Mouse (Mus musculus): ENCODE data around the gene 2010111I01Rik. TPM values are rescaled to one million over a fixed set of nuclear protein-coding genes. Genes with fewer than 3 reads are reported as not detected.

Gene 2010111I01Rik
- polyA plus RNA-seq, 1 experiment from 2014 or later = 34.6 TPM

DNA sequence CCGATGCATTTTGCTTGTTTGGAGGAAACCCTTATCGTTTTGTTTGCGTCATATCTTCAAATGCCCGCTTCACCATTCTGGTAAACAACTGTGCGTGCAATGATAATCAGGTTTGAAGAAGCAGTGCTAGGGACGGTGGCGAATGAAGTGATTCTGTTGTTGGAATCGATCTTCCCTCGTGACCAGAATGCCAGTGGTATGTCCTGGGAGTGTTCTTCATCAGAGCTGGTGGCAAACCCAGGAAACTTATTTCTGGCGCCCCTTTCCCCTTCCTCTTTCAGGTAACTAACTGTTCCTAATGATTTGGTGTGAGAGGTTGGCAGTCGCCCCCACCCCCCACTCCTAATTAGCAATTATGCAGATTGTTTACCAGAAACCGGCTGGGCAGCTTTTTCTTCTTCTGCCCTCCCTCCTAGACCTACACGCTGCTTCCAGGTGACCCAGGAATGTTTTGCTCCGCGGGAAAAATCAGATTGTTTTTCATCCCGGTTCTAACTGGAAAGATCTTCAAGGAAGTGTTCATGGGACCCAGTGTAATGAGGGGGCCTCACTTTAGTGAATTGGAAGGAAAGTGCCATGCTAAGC lies 307.4 kb downstream of the 2010111I01Rik start:
- H3K27me3 ChIP-seq (ENCODE audit: insufficient read depth, poor library complexity, severe bottlenecking) = peaks cover 79% of the 10 kb centered on the region
- no peaks in the 10 kb centered on the region for H3K36me3 ChIP-seq
- WGBS = 4% methylated on average over 16 of the region's 16 CpGs
- H3K4me1 ChIP-seq (replicated peaks) = peaks cover 28% of the 10 kb centered on the region
- peak; percentile 23 for DNase-seq (ENCODE audit: low spot score)
- no peaks in the 10 kb centered on the region for H3K9me3 ChIP-seq
- H3K4me3 ChIP-seq = peak overlapping the region; percentile 57
- peak overlapping the region; percentile 83 for H3K27ac ChIP-seq

DNA sequence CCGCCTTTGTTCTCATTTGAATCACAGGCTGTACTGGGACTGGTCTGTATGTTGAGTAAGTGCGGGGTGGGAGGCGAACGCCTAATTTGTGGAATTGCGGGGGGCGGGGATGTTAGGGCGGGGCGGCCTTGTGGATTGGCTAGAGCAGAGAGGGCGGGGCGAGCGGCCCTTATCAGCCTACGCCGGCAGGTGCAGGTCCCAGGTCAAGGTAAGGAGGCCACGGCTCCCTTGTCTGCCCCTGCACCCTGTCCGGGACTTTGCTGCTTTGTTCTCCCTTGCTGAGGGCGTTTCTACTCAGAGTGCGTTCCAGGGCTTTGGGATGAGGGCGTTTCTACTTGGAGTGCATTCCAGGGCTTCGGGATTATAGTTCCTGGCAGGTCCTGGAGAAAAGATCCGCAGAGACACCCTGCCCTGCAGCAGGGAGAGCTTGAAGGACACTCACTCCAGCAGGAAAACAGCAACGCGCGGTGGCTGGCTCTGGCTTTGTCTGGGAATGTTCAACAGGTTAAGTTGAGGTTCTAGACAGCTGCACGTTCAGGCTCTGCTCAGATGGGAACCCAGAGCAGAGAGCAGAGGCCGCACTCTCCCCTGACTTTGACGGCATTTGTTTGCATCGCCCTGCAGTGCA lies 308.0 kb downstream of the 2010111I01Rik start:
- peak; percentile 75 for DNase-seq (ENCODE audit: low spot score)
- Histone ChIP-seq H3K27me3 (ENCODE audit: insufficient read depth, poor library complexity, severe bottlenecking) (peaks cover 85% of the 10 kb centered on the region), H3K4me1 (replicated peaks) (peaks cover 28% of the 10 kb centered on the region), H3K4me3 (peak overlapping the region; percentile 57), H3K27ac (peak overlapping the region; percentile 83), H3K36me3 (no peaks in the 10 kb centered on the region), H3K9me3 (no peaks in the 10 kb centered on the region)
- WGBS = under 1% methylated on average over 27 of the region's 27 CpGs

GRCm38 (mm10) chr13:63273859-63274258 lies 309.2 kb downstream of the 2010111I01Rik start:
- DNase-seq (ENCODE audit: low spot score) = no peak
- Histone ChIP-seq H3K27ac (peak overlapping the region; percentile 56; the same call in 1 of the 2 replicates), H3K4me1 (replicated peaks) (peaks cover 39% of the 10 kb centered on the region), H3K9me3 (no peaks in the 10 kb centered on the region), H3K4me3 (peak overlapping the region; percentile 57), H3K36me3 (no peaks in the 10 kb centered on the region), H3K27me3 (ENCODE audit: insufficient read depth, poor library complexity, severe bottlenecking) (peaks cover 85% of the 10 kb centered on the region)
- WGBS = 32% methylated on average over 2 of the region's 2 CpGs

DNA sequence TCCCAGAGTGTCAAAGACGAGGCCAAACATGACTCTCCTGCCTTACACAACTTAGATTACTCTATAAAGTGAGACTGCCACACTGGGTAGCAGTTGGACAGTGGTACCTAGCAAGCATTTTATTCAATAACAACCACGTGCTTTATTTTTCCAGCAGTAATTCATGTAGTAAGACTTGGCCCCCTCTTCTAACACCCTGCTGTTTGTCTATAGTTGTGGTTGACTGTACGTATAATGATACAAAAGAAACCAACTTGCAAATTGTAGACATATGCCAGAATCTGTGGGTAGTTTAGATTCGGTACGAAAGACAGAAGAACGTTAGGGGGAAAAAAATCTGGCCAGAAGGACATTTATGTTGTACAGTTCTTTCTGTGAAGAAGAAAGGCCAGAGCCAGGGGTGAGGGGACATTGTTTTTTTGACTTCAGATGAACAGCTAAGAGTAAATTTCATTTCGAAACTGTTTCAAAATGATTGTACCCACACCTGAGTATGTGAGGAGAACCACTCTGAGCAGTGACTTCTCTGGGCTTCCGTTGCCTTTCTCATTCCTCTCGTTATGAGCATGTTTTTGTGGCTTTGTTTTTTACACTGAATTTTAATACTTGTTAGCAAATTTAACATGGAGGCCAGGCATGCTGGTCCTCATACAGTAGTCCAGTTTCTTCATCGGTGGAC lies 309.9 kb downstream of the 2010111I01Rik start:
- 87% methylated on average over 10 of the region's 10 CpGs for WGBS
- no peaks in the 10 kb centered on the region for H3K36me3 ChIP-seq
- no peak overlapping the region for H3K27ac ChIP-seq
- peaks cover 78% of the 10 kb centered on the region for H3K27me3 ChIP-seq (ENCODE audit: insufficient read depth, poor library complexity, severe bottlenecking)
- H3K4me1 ChIP-seq (replicated peaks) = peaks cover 47% of the 10 kb centered on the region
- no peaks in the 10 kb centered on the region for H3K9me3 ChIP-seq
- peak overlapping the region; percentile 57; the same call in 1 of the 2 replicates for H3K4me3 ChIP-seq
- DNase-seq (ENCODE audit: low spot score) = no peak

GRCm38 (mm10) chr13:63276389-63276788 lies 311.7 kb downstream of the 2010111I01Rik start:
- Histone ChIP-seq H3K27ac (no peak overlapping the region), H3K4me3 (no peak overlapping the region), H3K27me3 (ENCODE audit: insufficient read depth, poor library complexity, severe bottlenecking) (peaks cover 69% of the 10 kb centered on the region), H3K9me3 (no peaks in the 10 kb centered on the region), H3K4me1 (replicated peaks) (peaks cover 59% of the 10 kb centered on the region), H3K36me3 (no peaks in the 10 kb centered on the region)
- WGBS = 97% methylated on average over 4 of the region's 4 CpGs
- no peak for DNase-seq (ENCODE audit: low spot score)

GRCm38 (mm10) chr13:63277316-63277715 lies 312.6 kb downstream of the 2010111I01Rik start:
- no peaks in the 10 kb centered on the region for H3K9me3 ChIP-seq
- no peak overlapping the region for H3K4me3 ChIP-seq
- 86% methylated on average over 5 of the region's 5 CpGs for WGBS
- peaks cover 4% of the 10 kb centered on the region; the same call in 1 of the 2 replicates for H3K36me3 ChIP-seq
- peaks cover 67% of the 10 kb centered on the region for H3K27me3 ChIP-seq (ENCODE audit: insufficient read depth, poor library complexity, severe bottlenecking)
- H3K4me1 ChIP-seq (replicated peaks) = peaks cover 51% of the 10 kb centered on the region
- no peak overlapping the region for H3K27ac ChIP-seq
- DNase-seq (ENCODE audit: low spot score) = no peak

GRCm38 (mm10) chr13:63278141-63278631 lies 313.5 kb downstream of the 2010111I01Rik start:
- DNase-seq (ENCODE audit: low spot score) = no peak
- Histone ChIP-seq H3K4me3 (no peak overlapping the region), H3K4me1 (replicated peaks) (peaks cover 43% of the 10 kb centered on the region), H3K9me3 (no peaks in the 10 kb centered on the region), H3K27ac (peak overlapping the region; percentile 84), H3K27me3 (ENCODE audit: insufficient read depth, poor library complexity, severe bottlenecking) (peaks cover 62% of the 10 kb centered on the region), H3K36me3 (peaks cover 7% of the 10 kb centered on the region; the same call in 1 of the 2 replicates)
- WGBS = 53% methylated on average over 5 of the region's 5 CpGs

DNA sequence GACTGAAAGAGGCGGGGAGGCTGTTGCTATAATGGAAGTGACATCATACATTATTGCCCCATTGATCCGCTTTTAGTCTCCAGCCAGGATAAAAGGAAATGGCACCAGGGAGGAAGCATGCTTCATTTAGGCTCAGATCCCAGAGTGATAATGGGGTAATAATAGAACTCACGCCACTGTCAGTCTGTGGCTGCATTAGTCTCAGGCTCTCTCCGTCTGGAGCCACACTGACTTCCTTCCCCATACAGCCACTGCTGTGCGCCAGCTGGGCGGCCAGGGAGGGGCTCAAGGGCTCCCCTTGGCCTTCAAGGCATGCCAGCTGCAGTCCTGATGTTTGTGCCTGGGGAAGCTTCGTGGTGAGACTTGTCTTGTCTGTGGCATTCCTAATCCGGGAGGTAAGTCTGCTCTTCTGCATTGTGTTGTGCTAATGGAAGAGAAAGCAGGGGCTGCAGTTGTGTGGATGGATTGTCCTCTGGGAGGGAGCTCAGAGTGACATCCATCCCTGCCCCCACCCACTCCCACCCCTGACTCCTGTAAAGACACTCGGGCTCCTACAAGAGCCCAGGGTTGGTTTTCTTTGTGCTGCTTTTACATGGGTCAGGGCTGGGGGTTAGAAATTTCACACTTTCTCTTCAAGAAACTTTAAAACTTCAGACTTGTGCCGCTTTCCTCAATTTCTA lies 314.2 kb downstream of the 2010111I01Rik start:
- Histone ChIP-seq H3K27ac (peak overlapping the region; percentile 84), H3K4me1 (replicated peaks) (peaks cover 38% of the 10 kb centered on the region), H3K27me3 (ENCODE audit: insufficient read depth, poor library complexity, severe bottlenecking) (peaks cover 60% of the 10 kb centered on the region), H3K4me3 (peak overlapping the region; percentile 31), H3K36me3 (peaks cover 15% of the 10 kb centered on the region; the same call in 1 of the 2 replicates), H3K9me3 (no peaks in the 10 kb centered on the region)
- peak; percentile 65 for DNase-seq (ENCODE audit: low spot score)
- 8% methylated on average over 10 of the region's 10 CpGs for WGBS

GRCm38 (mm10) chr13:63279807-63280206 lies 315.1 kb downstream of the 2010111I01Rik start:
- Histone ChIP-seq H3K4me1 (replicated peaks) (peaks cover 37% of the 10 kb centered on the region), H3K4me3 (peak overlapping the region; percentile 31), H3K36me3 (peaks cover 16% of the 10 kb centered on the region; the same call in 1 of the 2 replicates), H3K9me3 (no peaks in the 10 kb centered on the region), H3K27ac (peak overlapping the region; percentile 84; the same call in 1 of the 2 replicates), H3K27me3 (ENCODE audit: insufficient read depth, poor library complexity, severe bottlenecking) (peaks cover 51% of the 10 kb centered on the region)
- 51% methylated on average over 8 of the region's 8 CpGs for WGBS
- DNase-seq (ENCODE audit: low spot score) = no peak

GRCm38 (mm10) chr13:63280344-63280743 lies 315.7 kb downstream of the 2010111I01Rik start:
- 48% methylated on average over 3 of the region's 3 CpGs for WGBS

DNA sequence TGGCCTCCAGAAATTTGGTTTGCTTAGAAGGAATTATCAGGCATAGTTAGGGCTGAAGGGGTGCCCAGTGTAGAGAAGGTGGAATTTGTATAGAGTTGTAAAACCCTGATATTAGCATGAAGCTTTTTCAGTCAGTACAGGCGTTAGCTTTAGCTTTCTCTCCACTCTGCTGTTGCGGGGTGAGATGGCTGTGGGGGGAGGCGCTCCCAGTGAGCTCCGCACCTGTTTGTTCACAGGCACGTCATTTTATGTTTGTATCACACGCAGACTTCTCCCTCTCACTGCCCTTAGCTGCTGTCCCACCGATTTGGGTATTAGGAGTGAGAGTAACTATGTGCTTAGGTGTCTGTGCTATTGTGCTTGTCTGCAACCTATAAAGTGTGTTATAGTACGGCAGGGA lies 316.5 kb downstream of the 2010111I01Rik start:
- no peak for DNase-seq (ENCODE audit: low spot score)
- peaks cover 37% of the 10 kb centered on the region for H3K4me1 ChIP-seq (replicated peaks)
- no peaks in the 10 kb centered on the region for H3K9me3 ChIP-seq
- H3K27me3 ChIP-seq (ENCODE audit: insufficient read depth, poor library complexity, severe bottlenecking) = peaks cover 43% of the 10 kb centered on the region
- H3K36me3 ChIP-seq = peaks cover 24% of the 10 kb centered on the region
- no peak overlapping the region for H3K27ac ChIP-seq
- 88% methylated on average over 8 of the region's 8 CpGs for WGBS
- no peak overlapping the region for H3K4me3 ChIP-seq

More at GRCm38 (mm10) chr13:63280344-63280743, 315.7 kb downstream of the 2010111I01Rik start:
- H3K27me3 ChIP-seq (ENCODE audit: insufficient read depth, poor library complexity, severe bottlenecking) = peaks cover 47% of the 10 kb centered on the region
- DNase-seq (ENCODE audit: low spot score) = no peak
- H3K4me1 ChIP-seq (replicated peaks) = peaks cover 37% of the 10 kb centered on the region
- peaks cover 18% of the 10 kb centered on the region for H3K36me3 ChIP-seq
- H3K9me3 ChIP-seq = no peaks in the 10 kb centered on the region
- no peak overlapping the region for H3K4me3 ChIP-seq
- no peak overlapping the region for H3K27ac ChIP-seq

DNA sequence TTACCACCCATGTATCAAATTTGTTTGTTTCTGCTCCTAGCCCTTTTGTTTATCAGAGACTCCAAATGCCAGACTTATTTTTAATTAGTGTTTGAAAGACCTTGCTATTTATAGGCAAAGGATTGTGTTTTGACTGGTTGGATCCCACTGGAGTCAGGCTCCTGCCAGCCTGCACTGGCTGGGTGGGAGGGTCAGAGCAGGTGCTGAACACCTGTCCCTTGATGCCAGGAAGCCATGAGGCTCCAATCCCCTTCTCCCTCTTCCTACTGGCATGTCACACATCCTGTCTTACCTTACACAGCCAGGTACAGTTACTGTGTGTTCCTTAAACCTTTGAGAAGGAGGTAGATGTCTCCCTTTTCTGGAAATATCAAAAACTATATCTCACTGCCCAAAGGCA lies 318.5 kb downstream of the 2010111I01Rik start:
- H3K36me3 ChIP-seq = peaks cover 39% of the 10 kb centered on the region
- DNase-seq (ENCODE audit: low spot score) = no peak
- H3K4me1 ChIP-seq (replicated peaks) = peaks cover 31% of the 10 kb centered on the region
- H3K4me3 ChIP-seq = no peak overlapping the region
- peaks cover 31% of the 10 kb centered on the region for H3K27me3 ChIP-seq (ENCODE audit: insufficient read depth, poor library complexity, severe bottlenecking)
- no peak overlapping the region for H3K27ac ChIP-seq
- no peaks in the 10 kb centered on the region for H3K9me3 ChIP-seq

Measured in hindbrain, embryonic 10.5 days (tissue).